In the genomic region with DNA sequence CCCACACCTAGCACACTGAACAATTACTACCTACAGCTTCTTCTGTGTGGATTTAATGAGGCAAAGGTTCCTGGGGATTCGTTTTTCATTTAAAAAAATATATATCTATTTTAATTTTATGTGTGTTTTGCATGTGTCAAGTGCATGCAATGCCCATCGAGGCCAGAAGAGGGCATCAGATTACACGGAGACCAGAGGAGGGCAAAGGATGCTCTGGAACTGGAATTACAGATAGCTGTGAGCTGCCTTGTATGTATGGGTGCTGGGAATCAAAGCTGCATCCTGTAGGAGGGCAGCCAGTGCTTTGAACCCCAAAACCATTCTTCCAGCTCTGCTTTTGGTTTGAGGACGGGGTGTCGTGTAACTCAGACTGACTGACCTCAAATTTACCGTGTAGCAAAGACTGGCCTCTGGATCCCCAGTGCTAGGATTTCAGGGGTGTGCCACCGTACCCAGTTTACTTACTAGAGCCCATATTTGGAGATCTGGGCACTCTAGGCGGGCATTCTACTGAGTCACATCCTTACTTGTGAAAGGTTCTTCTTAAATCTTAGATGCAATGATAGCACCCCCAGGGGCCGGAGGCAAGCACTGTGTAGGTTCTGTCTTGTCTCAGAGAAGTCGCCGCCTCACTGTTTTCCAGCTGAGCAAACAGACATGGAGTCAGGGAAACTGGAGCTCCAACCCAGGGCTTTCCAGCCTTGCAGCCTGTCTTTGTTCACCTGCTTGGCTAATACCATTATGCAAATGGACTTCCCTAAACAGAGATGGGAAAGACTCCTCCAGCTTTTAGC, we compare ENCODE assay signal across 8 mouse cellular contexts.
DNase-seq lines count a peak whose midpoint lies in the region; ATAC-seq and TF ChIP-seq lines count a peak whose summit lies in the region.

No protein-coding gene starts in this region.

- H3K4me1 ChIP-seq in bone marrow, adult 2 months (ENCODE audit: control insufficient read depth, insufficient read depth, low read length), result no peaks in the 10 kb centered on the region; the same call in none of the 2 replicates
- peaks cover 8% of the 10 kb centered on the region for H3K4me1 ChIP-seq in forebrain, embryonic 11.5 days (replicated peaks; ENCODE audit: control insufficient read depth, insufficient read depth, low read length)
- H3K4me1 ChIP-seq in hindbrain, embryonic 12.5 days, result peaks cover 17% of the 10 kb centered on the region
- peaks cover 28% of the 10 kb centered on the region for H3K4me1 ChIP-seq in midbrain, embryonic 10.5 days

- H3K27me3 ChIP-seq in forebrain, embryonic 11.5 days (ENCODE audit: control insufficient read depth, insufficient read depth, low read length), result peaks cover 15% of the 10 kb centered on the region
- H3K27me3 ChIP-seq in hindbrain, embryonic 12.5 days, result peaks cover 23% of the 10 kb centered on the region
- H3K27me3 ChIP-seq in midbrain, embryonic 10.5 days (ENCODE audit: low read depth, poor library complexity, severe bottlenecking), result peaks cover 43% of the 10 kb centered on the region

- no peak overlapping the region for H3K4me3 ChIP-seq in bone marrow, adult 2 months (replicated peaks; ENCODE audit: control insufficient read depth, low read depth, low read length)
- no peak overlapping the region for H3K4me3 ChIP-seq in forebrain, embryonic 11.5 days (ENCODE audit: low read depth, low read length)
- 0 out of 2 replicates have a peak overlapping the region, but pooled peaks have one; percentile 18 for H3K4me3 ChIP-seq in hindbrain, embryonic 12.5 days
- H3K4me3 ChIP-seq in midbrain, embryonic 10.5 days, result peak overlapping the region; percentile 50

- TF ChIP-seq POLR2A in bone marrow, adult 2 months (IDR thresholded peaks at IDR 0.05; ENCODE audit: borderline replicate concordance, control insufficient read depth, low read depth, low read length), result no peak

- WGBS in bone marrow, adult 2 months, result 10% methylated on average over 11 of the region's 11 CpGs
- 5% methylated on average over 11 of the region's 11 CpGs for WGBS in forebrain, embryonic 11.5 days
- 10% methylated on average over 11 of the region's 11 CpGs for WGBS in hindbrain, embryonic 12.5 days
- WGBS in midbrain, embryonic 10.5 days, result 7% methylated on average over 11 of the region's 11 CpGs

- peak; percentile 58 for TF ChIP-seq CTCF in bone marrow, adult 2 months (IDR thresholded peaks at IDR 0.05; ENCODE audit: control insufficient read depth, insufficient read depth, low read length)

- H3K9me3 ChIP-seq in forebrain, embryonic 11.5 days (ENCODE audit: control insufficient read depth, low read length), result no peaks in the 10 kb centered on the region
- no peaks in the 10 kb centered on the region for H3K9me3 ChIP-seq in hindbrain, embryonic 12.5 days (replicated peaks)
- H3K9me3 ChIP-seq in midbrain, embryonic 10.5 days (replicated peaks), result no peaks in the 10 kb centered on the region

- H3K36me3 ChIP-seq in forebrain, embryonic 11.5 days (ENCODE audit: control insufficient read depth, insufficient read depth, low read length), result no peaks in the 10 kb centered on the region
- no peaks in the 10 kb centered on the region for H3K36me3 ChIP-seq in hindbrain, embryonic 12.5 days
- no peaks in the 10 kb centered on the region for H3K36me3 ChIP-seq in midbrain, embryonic 10.5 days

- DNase-seq in cerebellum, adult 11 months, result peak; percentile 43
- peak; percentile 81 for DNase-seq in forebrain, embryonic 11.5 days (ENCODE audit: low spot score)
- DNase-seq in layer of hippocampus, postnatal 25 days (ENCODE audit: extremely low spot score in 1 of 2, low spot score in 1 of 2), result peak; percentile 31 to 75
- peak; percentile 72 for DNase-seq in midbrain, embryonic 10.5 days (ENCODE audit: low spot score)
- DNase-seq in spleen, adult 12 weeks (ENCODE audit: low spot score), result peak; percentile 14

- no peak overlapping the region for H3K27ac ChIP-seq in bone marrow, adult 2 months (ENCODE audit: control insufficient read depth, insufficient read depth, low read depth, low read length, poor library complexity)
- H3K27ac ChIP-seq in forebrain, embryonic 11.5 days (ENCODE audit: low read depth, low read length), result no peak overlapping the region
- peak overlapping the region; percentile 85 for H3K27ac ChIP-seq in hindbrain, embryonic 12.5 days
- H3K27ac ChIP-seq in midbrain, embryonic 10.5 days (replicated peaks), result peak overlapping the region; percentile 76

- H3K4me2 ChIP-seq in forebrain, embryonic 11.5 days (ENCODE audit: low read depth, low read length, severe bottlenecking), result no peak overlapping the region; the same call in 1 of the 2 replicates
- H3K4me2 ChIP-seq in hindbrain, embryonic 12.5 days (replicated peaks), result peak overlapping the region; percentile 46

- ATAC-seq in cerebellum, adult (ENCODE audit: insufficient number of reproducible peaks, low FRiP score, low TSS enrichment), result no peak
- ATAC-seq in forebrain, embryonic 11.5 days (replicated peaks; ENCODE audit: low FRiP score), result 0 out of 2 replicates have a peak, but pooled peaks have one; percentile 37
- ATAC-seq in hindbrain, embryonic 12.5 days (ENCODE audit: low FRiP score), result peak; percentile 50

- H3K9ac ChIP-seq in forebrain, embryonic 11.5 days (ENCODE audit: low read length), result no peak overlapping the region
- peak overlapping the region; percentile 56 for H3K9ac ChIP-seq in hindbrain, embryonic 12.5 days

Comparison
In these comparisons a context has a peak if more than half of its experiments do, and no peak if none do; other contexts are left out.
1. DNase-seq: peak in every context shown above with its lines; median percentile 81 in forebrain, embryonic 11.5 days; 72 in midbrain, embryonic 10.5 days; 53 in layer of hippocampus, postnatal 25 days; 43 in cerebellum, adult 11 months; 14 in spleen, adult 12 weeks.
2. H3K27ac ChIP-seq: peak in hindbrain, embryonic 12.5 days (single experiment) and midbrain, embryonic 10.5 days (single experiment); none in bone marrow, adult 2 months (single experiment) and forebrain, embryonic 11.5 days (single experiment).
3. H3K4me3 ChIP-seq: peak in hindbrain, embryonic 12.5 days (single experiment) and midbrain, embryonic 10.5 days (single experiment); none in bone marrow, adult 2 months (single experiment) and forebrain, embryonic 11.5 days (single experiment).